ENCODE assay signal across 8 mouse cellular contexts in genomic region chr8:12385686-12386488, GRCm38 (mm10). TPM values are rescaled to one million over a fixed set of nuclear protein-coding genes. Genes with fewer than 3 reads are reported as not detected.
DNase-seq lines count a peak whose midpoint lies in the region; ATAC-seq lines count a peak whose summit lies in the region.
"Had no signal": no experiment of that assay in that cellular context is flagged by ENCODE, and none has a peak within 500 bp of the region (broad histone marks: within the 10 kb centered on the region; RNA-seq: fewer than 3 reads in every experiment).

No protein-coding gene starts in this region.

- H3K9ac ChIP-seq in forebrain, embryonic 16.5 days (replicated peaks; ENCODE audit: low read depth, low read length) = peak overlapping the region; percentile 76
- H3K9ac ChIP-seq in liver, embryonic 13.5 days = no peak overlapping the region

- peaks cover 42% of the 10 kb centered on the region for H3K4me1 ChIP-seq in forebrain, embryonic 16.5 days (replicated peaks; ENCODE audit: control insufficient read depth, insufficient read depth, low read length)
- peaks cover 9% of the 10 kb centered on the region for H3K4me1 ChIP-seq in liver, embryonic 13.5 days (replicated peaks)

- peaks cover 25% of the 10 kb centered on the region for H3K27me3 ChIP-seq in forebrain, embryonic 16.5 days (replicated peaks; ENCODE audit: control insufficient read depth, insufficient read depth, low read length)
- H3K27me3 ChIP-seq in liver, embryonic 13.5 days = peaks cover 100% of the 10 kb centered on the region

- peak; percentile 35 for ATAC-seq in forebrain, embryonic 16.5 days
- no peak for ATAC-seq in liver, embryonic 13.5 days (ENCODE audit: low read depth)
- ATAC-seq in erythroblast, adult 5-6 weeks (replicated peaks; ENCODE audit: low FRiP score, poor library complexity, severe bottlenecking) = no peak

- DNase-seq in right cerebral cortex, postnatal 25 days = peak; percentile 23
- DNase-seq in right cerebral cortex, postnatal 14 days = no peak
- no peak for DNase-seq in liver, embryonic 13.5 days
- no peak for DNase-seq in thymus, postnatal 4 days
- no peak for DNase-seq in adrenal gland, postnatal 4 days (ENCODE audit: low spot score in 2 of 2)

- peak overlapping the region; percentile 53 for H3K4me3 ChIP-seq in forebrain, embryonic 16.5 days (replicated peaks; ENCODE audit: low read length)
- 0 out of 2 replicates have a peak overlapping the region, but pooled peaks have one; percentile 20 for H3K4me3 ChIP-seq in liver, embryonic 13.5 days (replicated peaks)

- H3K36me3 ChIP-seq in forebrain, embryonic 16.5 days (ENCODE audit: control insufficient read depth, insufficient read depth) = no peaks in the 10 kb centered on the region
- no peaks in the 10 kb centered on the region for H3K36me3 ChIP-seq in liver, embryonic 13.5 days

- peak overlapping the region; percentile 80 for H3K4me2 ChIP-seq in forebrain, embryonic 16.5 days (ENCODE audit: low read length)
- peak overlapping the region; percentile 12; the same call in 1 of the 2 replicates for H3K4me2 ChIP-seq in liver, embryonic 13.5 days

- H3K27ac ChIP-seq in forebrain, embryonic 16.5 days (ENCODE audit: low read length) = peak overlapping the region; percentile 92
- H3K27ac ChIP-seq in liver, embryonic 13.5 days = no peak overlapping the region

- under 1% methylated on average over 74 of the region's 74 CpGs for WGBS in forebrain, embryonic 16.5 days
- 2% methylated on average over 74 of the region's 74 CpGs for WGBS in liver, embryonic 13.5 days (ENCODE audit: insufficient replicate concordance)

- H3K9me3 ChIP-seq in forebrain, embryonic 16.5 days (ENCODE audit: control insufficient read depth, low read length) = no peaks in the 10 kb centered on the region
- no peaks in the 10 kb centered on the region for H3K9me3 ChIP-seq in liver, embryonic 13.5 days (replicated peaks)

RNA-seq across cellular contexts. Expression of gene Sox1, which starts 9.2 kb away (rescaled TPM):
- 4.4 and 4.5 TPM in 2 replicates for polyA plus RNA-seq in forebrain, embryonic 16.5 days (2015; fragmentation: Nextera tagmentation; extraction: Ambion mirVana)
- not detected in 2 replicates for polyA plus RNA-seq in liver, embryonic 13.5 days (2015; fragmentation: Nextera tagmentation; extraction: Ambion mirVana)
- total RNA-seq in adrenal gland, postnatal 4 days (2021) = under 1 TPM; 0.06 to 0.25 TPM
- not detected in 2 replicates for total RNA-seq in erythroblast, adult 5-6 weeks (2015; ENCODE audit: low replicate concordance)
- total RNA-seq in erythroblast, adult 5-6 weeks (2017; ENCODE audit: low replicate concordance) = not detected in 2 replicates
- total RNA-seq: hematopoietic stem cell, adult 5-6 weeks had no signal
